Mouse (Mus musculus): ENCODE results near the gene Cfap45.
A peak's percentile ranks its signal among the peaks of the same experiment; 100 is the strongest.

- TF ChIP-seq CTCF (IDR thresholded peaks at IDR 0.05; ENCODE audit: borderline replicate concordance, insufficient read depth, low read length) (no peak), POLR2A (IDR thresholded peaks at IDR 0.05; ENCODE audit: low read depth, low read length) (peak; percentile 77)
Observed at GRCm38 (mm10) chr1:172500451-172501370, 19.9 kb upstream of the Cfap45 start.

Measured in embryonic fibroblast, embryonic 13.5 days (primary cell).